Mouse (Mus musculus) liver, embryonic 16.5 days (tissue): ENCODE results near the gene Ube2g1. TPM values are rescaled to one million over a fixed set of nuclear protein-coding genes. Genes with fewer than 3 reads are reported as not detected.

Experiments
- ATAC-seq: fragments of 200-750 bp; cut with Nextera tagmentation; 2 replicates; pipeline ENCODE4 v1.8.0; 2017; ENCODE audit warnings: low read depth, mild to moderate bottlenecking, moderate number of reproducible peaks, moderate library complexity
- H3K27ac ChIP-seq: fragments of 300-500 bp; sonication (generic); 2 replicates; pipeline ENCODE4 v1.5.1; 2014; ENCODE audit warnings: mild to moderate bottlenecking, low read length
- H3K27me3 ChIP-seq: fragments of 300-500 bp; sonication (generic); 2 replicates; pipeline ENCODE4 v1.6.1; 2014; ENCODE audit warnings: low read depth, low read length, mixed read lengths; ENCODE audit not compliant: control insufficient read depth, insufficient read depth
- H3K36me3 ChIP-seq: fragments of 300-500 bp; sonication (generic); 2 replicates; pipeline ENCODE4 v1.6.1; 2014; ENCODE audit warnings: mild to moderate bottlenecking; ENCODE audit not compliant: control insufficient read depth, insufficient read depth
- H3K4me1 ChIP-seq: fragments of 300-500 bp; sonication (generic); 2 replicates; pipeline ENCODE4 v1.6.1; 2014; ENCODE audit warnings: low read depth, low read length, mixed read lengths; ENCODE audit not compliant: control insufficient read depth
- H3K4me2 ChIP-seq: fragments of 300-500 bp; sonication (generic); 2 replicates; pipeline ENCODE4 v1.6.1; 2014; ENCODE audit warnings: low read depth, low read length, mixed read lengths
- H3K4me3 ChIP-seq: fragments of 300-500 bp; sonication (generic); 2 replicates; pipeline ENCODE4 v1.5.1; 2014; ENCODE audit warnings: low read depth, mild to moderate bottlenecking, low read length
- H3K9ac ChIP-seq: fragments of 300-500 bp; sonication (generic); 2 replicates; pipeline ENCODE4 v1.6.1; 2014; ENCODE audit warnings: low read depth, low read length
- H3K9me3 ChIP-seq: fragments of 300-500 bp; sonication (generic); replicated peaks from 2 replicates; pipeline ENCODE4 v1.6.1; 2016; ENCODE audit warnings: low read length; ENCODE audit not compliant: control insufficient read depth
- WGBS: fragments of 180-500 bp; shearing (Covaris S2); extraction: QIAGEN DNeasy Blood & Tissue Kit; methylation state at CpG from one replicate; pipeline ENCODE4 v1.1.7; 2014; ENCODE audit not compliant: insufficient replicate concordance; 5-methylcytosine and 5-hydroxymethylcytosine counted together
- polyA plus RNA-seq: library from polyadenylated mRNA; unstranded; fragments of >200 nt; fragmentation: Nextera tagmentation; extraction: Ambion mirVana; gene quantifications from 2 replicates; pipeline ENCODE4 v1.2.1, GENCODE M21; 2015

The Ube2g1 gene
- 20.9 and 21.8 TPM in 2 replicates for polyA plus RNA-seq

- peak within 1 kb of the TSS; percentile 99 for H3K27ac ChIP-seq
- H3K9me3 ChIP-seq, result no peaks in the 10 kb centered on the region
- H3K36me3 ChIP-seq, result no peaks in the 10 kb centered on the region
- ATAC-seq, result peak; percentile 92
- peak within 1 kb of the TSS; percentile 91 for H3K4me3 ChIP-seq
- WGBS, result 2% methylated on average over 55 of the region's 56 CpGs
- H3K4me2 ChIP-seq, result peak within 1 kb of the TSS; percentile 91
- H3K27me3 ChIP-seq, result no peaks in the 10 kb centered on the region
- peaks cover 4% of the 10 kb centered on the region for H3K4me1 ChIP-seq
- peak within 1 kb of the TSS; percentile 97 for H3K9ac ChIP-seq
Observed at GRCm38 (mm10) chr11:72606694-72607407, at the start of gene Ube2g1. Gene Ube2g1, plus strand, starts transcription at chr11:72607283.

- no peak overlapping the region for H3K9ac ChIP-seq
- no peak overlapping the region for H3K4me3 ChIP-seq
- no peak overlapping the region for H3K27ac ChIP-seq
- 0 out of 2 replicates have a peak, but pooled peaks have one; percentile 24 for ATAC-seq
- WGBS, result 62% methylated on average over 5 of the region's 5 CpGs
- no peaks in the 10 kb centered on the region for H3K36me3 ChIP-seq
- H3K9me3 ChIP-seq, result no peaks in the 10 kb centered on the region
- no peaks in the 10 kb centered on the region for H3K27me3 ChIP-seq
- no peaks in the 10 kb centered on the region; the same call in 1 of the 2 replicates for H3K4me1 ChIP-seq
- no peak overlapping the region for H3K4me2 ChIP-seq
Observed at GRCm38 (mm10) chr11:72558155-72558554, 48.9 kb upstream of the Ube2g1 start.

GRCm38 (mm10) chr11:72560661-72561060, 46.4 kb upstream of the Ube2g1 start:
- Histone ChIP-seq H3K4me1 (no peaks in the 10 kb centered on the region; the same call in 1 of the 2 replicates), H3K9ac (no peak overlapping the region), H3K27ac (no peak overlapping the region)

GRCm38 (mm10) chr11:72564232-72564807, 42.8 kb upstream of the Ube2g1 start:
- WGBS, result 18% methylated on average over 6 of the region's 6 CpGs
- no peak for ATAC-seq
- no peaks in the 10 kb centered on the region for H3K36me3 ChIP-seq
- H3K9me3 ChIP-seq, result no peaks in the 10 kb centered on the region
- H3K4me1 ChIP-seq, result no peaks in the 10 kb centered on the region; the same call in 1 of the 2 replicates
- no peak overlapping the region for H3K27ac ChIP-seq
- no peaks in the 10 kb centered on the region for H3K27me3 ChIP-seq
- no peak overlapping the region for H3K9ac ChIP-seq
- H3K4me3 ChIP-seq, result no peak overlapping the region
- H3K4me2 ChIP-seq, result no peak overlapping the region

More at GRCm38 (mm10) chr11:72560661-72561060, 46.4 kb upstream of the Ube2g1 start:
- H3K4me2 ChIP-seq, result no peak overlapping the region
- H3K36me3 ChIP-seq, result no peaks in the 10 kb centered on the region
- ATAC-seq, result no peak
- no peaks in the 10 kb centered on the region for H3K27me3 ChIP-seq
- no peaks in the 10 kb centered on the region for H3K9me3 ChIP-seq
- WGBS, result 59% methylated on average over 3 of the region's 3 CpGs
- no peak overlapping the region for H3K4me3 ChIP-seq

- Histone ChIP-seq H3K9me3 (no peaks in the 10 kb centered on the region), H3K4me3 (no peak overlapping the region), H3K27ac (no peak overlapping the region), H3K4me2 (no peak overlapping the region), H3K36me3 (no peaks in the 10 kb centered on the region), H3K27me3 (no peaks in the 10 kb centered on the region), H3K4me1 (peaks cover 7% of the 10 kb centered on the region), H3K9ac (no peak overlapping the region)
- WGBS, result 64% methylated on average over 7 of the region's 7 CpGs
- ATAC-seq, result no peak
Observed at GRCm38 (mm10) chr11:72566304-72566703, 40.8 kb upstream of the Ube2g1 start.

- Histone ChIP-seq H3K9me3 (no peaks in the 10 kb centered on the region), H3K4me3 (no peak overlapping the region), H3K27ac (no peak overlapping the region), H3K9ac (no peak overlapping the region), H3K27me3 (no peaks in the 10 kb centered on the region), H3K36me3 (no peaks in the 10 kb centered on the region), H3K4me1 (peaks cover 7% of the 10 kb centered on the region), H3K4me2 (no peak overlapping the region)
- WGBS, result 40% methylated on average over 9 of the region's 10 CpGs
- ATAC-seq, result no peak
Observed at GRCm38 (mm10) chr11:72566816-72567338, 40.2 kb upstream of the Ube2g1 start.

- Histone ChIP-seq H3K4me3 (no peak overlapping the region), H3K27ac (no peak overlapping the region), H3K9ac (no peak overlapping the region), H3K9me3 (no peaks in the 10 kb centered on the region), H3K4me1 (peaks cover 7% of the 10 kb centered on the region), H3K4me2 (no peak overlapping the region), H3K36me3 (no peaks in the 10 kb centered on the region), H3K27me3 (no peaks in the 10 kb centered on the region)
- WGBS, result 31% methylated on average over 8 of the region's 8 CpGs
- ATAC-seq, result no peak
Observed at GRCm38 (mm10) chr11:72569051-72569450, 38.0 kb upstream of the Ube2g1 start.

GRCm38 (mm10) chr11:72569671-72570318, 37.3 kb upstream of the Ube2g1 start:
- H3K9me3 ChIP-seq, result no peaks in the 10 kb centered on the region
- H3K4me3 ChIP-seq, result no peak overlapping the region
- WGBS, result 63% methylated on average over 11 of the region's 11 CpGs
- H3K4me1 ChIP-seq, result peaks cover 7% of the 10 kb centered on the region
- H3K27me3 ChIP-seq, result no peaks in the 10 kb centered on the region
- no peak overlapping the region for H3K27ac ChIP-seq
- no peak overlapping the region for H3K9ac ChIP-seq
- H3K4me2 ChIP-seq, result no peak overlapping the region
- ATAC-seq, result no peak
- H3K36me3 ChIP-seq, result no peaks in the 10 kb centered on the region
